Mouse (Mus musculus) embryo, embryonic 9.5 days (tissue): ENCODE results near the gene Rbpjl.

Experiments used
- DNase-seq: peaks from one replicate; pipeline ENCODE4 v3.0.0-alpha.2; 2017; ENCODE audit errors: extremely low spot score

Gene Rbpjl

DNA sequence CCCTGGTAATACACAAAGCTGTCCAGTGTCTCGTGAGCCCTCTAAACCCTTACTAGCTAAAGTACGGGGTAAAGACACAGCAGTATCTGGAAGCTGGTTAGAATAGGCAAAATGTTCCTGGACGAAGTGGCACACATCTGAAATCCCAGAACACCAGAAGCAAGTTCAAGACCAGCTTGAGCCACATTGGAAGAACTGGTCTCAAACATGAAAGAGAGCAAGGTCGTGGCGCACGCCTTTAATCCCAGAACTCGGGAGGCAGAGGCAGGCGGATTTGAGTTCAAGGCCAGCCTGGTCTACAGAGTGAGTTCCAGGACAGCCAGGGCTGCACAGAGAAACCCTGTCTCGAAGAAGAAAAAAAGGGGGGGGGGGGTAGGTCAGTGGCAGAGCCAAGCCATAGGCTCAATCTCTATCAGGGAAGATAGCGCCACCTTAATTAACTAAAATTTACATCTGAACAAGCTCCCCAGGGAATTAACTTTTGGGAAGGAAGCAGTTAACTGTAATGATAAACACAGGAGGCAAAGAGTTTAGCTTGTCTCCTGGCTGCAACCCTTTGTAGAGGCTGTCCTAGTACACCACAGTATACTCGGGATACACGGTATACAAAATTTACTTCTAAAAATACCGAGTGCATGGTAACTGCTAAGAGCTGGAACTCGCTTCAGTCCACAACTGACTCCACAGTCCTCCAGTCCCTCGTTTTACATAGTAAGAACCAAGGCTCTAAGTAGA, 27.1 kb downstream of the Rbpjl start:
- DNase-seq, result no peak

- no peak for DNase-seq
Measured at GRCm38 (mm10) chr2:164430697-164431096, 27.8 kb downstream of the Rbpjl start.

DNA sequence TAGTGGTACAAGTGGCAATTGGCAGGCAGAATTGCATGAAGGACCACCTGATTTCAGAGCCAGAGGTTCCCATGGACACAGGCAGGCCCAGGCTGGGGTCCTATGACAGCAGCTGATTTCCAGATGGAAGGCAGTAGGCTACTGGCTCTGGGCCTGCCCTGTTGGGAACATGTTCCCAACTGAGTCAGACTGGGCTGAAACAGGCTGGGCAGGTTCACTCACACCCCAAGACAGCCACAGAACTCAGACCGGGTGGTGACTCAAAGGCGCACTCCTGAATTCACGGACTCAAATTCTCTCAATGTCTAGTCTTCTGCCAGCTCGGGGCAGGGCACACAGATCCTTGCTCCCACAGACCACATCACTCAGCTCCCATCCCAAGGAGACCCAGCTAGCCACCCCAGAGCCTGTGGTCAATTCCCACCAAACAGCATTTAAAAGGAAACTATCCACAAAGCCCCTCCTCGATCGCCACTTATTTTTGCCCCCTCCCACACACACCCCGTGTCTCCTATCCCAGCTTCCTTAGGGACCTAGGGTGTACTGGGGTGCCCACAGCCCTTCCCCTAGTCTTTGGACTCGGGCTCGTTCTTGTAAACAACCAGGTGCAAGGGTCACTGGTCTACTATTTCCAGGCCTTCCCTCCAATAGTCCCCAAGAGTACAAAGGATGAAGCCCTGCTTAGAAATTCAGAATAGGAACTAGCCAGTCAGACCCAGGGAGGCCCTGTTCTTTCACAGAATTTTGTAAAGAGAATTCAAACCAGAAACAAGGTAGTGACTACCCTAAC, 28.9 kb downstream of the Rbpjl start:
- DNase-seq, result no peak

- DNase-seq, result no peak
Measured at GRCm38 (mm10) chr2:164432541-164433191, 29.7 kb downstream of the Rbpjl start.

- DNase-seq, result no peak
Measured at GRCm38 (mm10) chr2:164433278-164433895, 30.4 kb downstream of the Rbpjl start.

DNA sequence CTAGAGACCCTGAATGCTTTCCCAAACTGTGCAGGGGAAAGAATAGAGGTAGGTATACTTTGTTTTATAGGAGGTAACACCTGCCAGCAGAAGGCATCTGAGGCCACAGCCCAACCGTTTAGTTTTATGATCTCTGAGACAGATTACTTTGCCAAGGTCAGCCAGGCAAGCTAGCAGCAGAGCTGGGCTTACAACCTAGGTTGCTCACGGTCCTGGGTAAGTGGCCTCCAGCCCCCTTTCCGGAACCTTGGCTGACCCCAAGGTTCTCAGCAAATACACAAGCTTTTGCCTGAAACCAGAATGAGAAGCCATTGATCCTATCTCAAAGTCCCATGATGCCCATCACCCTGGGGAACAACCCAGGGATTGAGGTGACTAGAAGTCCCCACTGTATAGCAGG, 31.7 kb downstream of the Rbpjl start:
- no peak for DNase-seq

- no peak for DNase-seq
Measured at GRCm38 (mm10) chr2:164435216-164436090, 32.5 kb downstream of the Rbpjl start.

DNA sequence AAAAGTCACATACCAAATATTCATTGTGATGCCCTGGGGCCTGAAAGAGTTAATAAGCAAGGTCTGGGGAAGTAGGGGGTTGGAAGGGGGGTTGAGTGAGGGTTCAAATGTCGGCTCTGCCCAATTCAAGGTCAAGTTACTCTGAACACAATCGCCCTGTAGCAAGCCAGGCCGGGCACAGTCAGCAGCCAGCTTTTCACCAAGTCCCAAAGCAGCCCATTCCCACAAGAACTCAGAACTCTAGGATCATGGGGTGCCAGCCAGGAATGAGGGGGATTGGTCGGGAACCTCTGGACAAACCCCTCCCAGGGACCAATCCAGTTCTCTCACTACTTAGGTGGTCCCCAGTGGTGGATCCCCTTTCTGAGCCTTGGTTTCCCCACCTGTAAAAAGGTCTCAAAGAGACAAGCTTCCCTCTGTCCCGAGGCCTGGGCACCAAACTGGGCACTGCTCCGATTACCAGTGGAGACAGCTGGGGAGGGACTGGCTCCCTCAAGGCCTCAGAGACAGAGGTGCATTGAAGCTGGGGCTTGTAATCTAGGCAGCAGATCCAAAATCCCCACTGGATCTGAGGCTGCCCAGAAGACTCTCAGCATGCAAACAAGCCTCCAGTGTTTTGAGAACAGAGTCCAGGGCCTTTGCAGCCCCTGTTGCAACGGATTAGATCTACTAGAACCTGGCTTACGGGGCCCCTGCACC, 33.4 kb downstream of the Rbpjl start:
- no peak for DNase-seq

DNA sequence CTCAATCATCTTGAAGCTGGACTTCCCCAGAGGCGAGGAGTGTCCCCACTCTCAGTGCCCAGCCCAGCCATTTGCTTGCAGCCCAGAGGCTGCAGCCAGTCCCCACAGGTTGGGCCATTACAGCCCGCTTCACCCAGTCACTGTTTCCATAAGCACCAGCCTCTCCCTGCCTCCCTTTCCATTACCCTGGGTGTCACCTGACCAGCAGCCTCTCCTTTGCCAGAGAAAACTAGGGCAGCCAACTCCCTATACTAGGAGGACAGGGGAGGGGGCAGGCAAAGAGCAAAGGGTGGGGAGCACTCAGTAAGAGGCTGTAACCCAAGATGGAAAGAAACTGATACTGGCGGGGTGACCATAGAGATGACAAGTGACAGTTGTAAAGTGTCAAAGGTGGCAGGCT, 34.0 kb downstream of the Rbpjl start:
- DNase-seq, result no peak

- no peak for DNase-seq
Measured at GRCm38 (mm10) chr2:164437710-164438109, 34.8 kb downstream of the Rbpjl start.

- no peak for DNase-seq
Measured at GRCm38 (mm10) chr2:164438257-164438656, 35.3 kb downstream of the Rbpjl start.

DNA sequence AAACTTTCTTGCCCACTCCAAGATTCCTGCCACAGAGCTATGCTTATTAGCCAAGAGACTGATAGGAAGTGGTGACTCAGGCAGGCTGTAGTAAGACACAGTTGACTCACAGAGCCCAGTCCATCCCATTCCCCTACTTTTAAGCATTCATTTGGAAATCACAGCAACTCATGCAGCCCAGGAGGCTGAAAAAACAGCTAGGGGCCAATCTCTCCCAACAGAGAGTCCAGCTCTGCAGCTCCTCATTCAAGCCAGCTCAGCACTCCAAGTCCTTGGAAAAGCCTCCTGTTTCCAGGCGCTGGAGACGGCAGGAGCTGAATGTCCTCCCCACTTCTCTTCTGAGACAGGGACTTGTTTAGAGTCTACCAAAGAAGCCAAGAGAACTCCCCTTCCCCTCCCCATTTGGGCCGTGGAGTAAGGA, 36.1 kb downstream of the Rbpjl start:
- DNase-seq, result no peak

GRCm38 (mm10) chr2:164440314-164440713, 37.4 kb downstream of the Rbpjl start:
- no peak for DNase-seq

DNA sequence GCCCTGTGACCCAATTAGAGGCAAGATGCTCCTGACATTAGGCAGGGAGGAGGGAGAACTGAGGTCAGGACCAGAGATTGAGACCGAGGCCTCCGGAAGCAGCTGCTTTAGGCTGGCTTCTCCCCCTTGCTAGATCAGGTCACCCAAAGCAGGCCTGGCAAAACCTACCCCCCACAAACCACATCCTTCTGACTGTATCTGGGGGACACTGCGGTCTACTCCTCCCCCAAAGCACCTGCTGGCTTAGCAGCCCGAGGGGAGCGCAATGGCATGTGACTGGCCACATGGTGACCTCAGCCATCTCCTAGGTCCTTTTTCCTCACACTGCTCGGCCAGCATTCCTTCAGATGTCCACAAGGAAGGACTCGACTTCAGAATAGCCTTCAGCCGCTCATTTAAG, 38.2 kb downstream of the Rbpjl start:
- DNase-seq, result no peak

- DNase-seq, result no peak
Measured at GRCm38 (mm10) chr2:164441731-164442130, 38.8 kb downstream of the Rbpjl start.

DNA sequence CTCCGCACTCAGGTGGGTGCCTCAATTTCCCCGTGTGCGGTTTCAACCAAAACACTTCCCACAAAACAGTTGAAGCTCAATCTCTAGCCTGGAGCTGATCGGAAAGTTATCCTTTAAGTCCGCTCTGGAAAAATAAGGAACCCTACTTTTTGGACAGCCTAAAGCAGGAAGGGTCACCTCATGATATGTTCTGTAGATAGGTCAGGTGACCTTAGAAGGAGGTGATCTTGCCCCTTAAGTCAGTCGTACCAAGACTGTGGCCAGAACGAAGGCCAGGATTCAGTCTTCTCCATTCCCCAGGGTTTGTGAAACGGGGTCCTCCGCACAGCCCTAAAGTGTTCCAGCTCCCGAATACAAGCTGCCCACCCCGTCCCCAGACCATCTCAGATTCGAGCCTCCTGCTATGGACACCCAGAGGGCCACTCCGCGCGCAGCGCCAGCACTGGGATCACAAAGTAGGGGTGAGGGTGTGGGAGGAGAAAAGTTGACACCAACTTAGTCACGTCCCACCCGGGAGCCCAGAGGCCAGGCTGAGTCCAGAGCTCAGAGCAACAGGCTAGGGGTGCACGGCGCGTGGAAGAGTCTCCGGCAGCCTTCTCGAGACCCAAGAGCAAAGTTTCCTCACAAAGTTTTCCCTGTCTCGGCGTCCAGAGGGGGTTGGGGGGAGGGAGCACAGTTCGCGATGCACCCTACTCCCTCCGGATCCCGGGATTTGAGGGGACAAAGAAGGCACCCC, 39.5 kb downstream of the Rbpjl start:
- no peak for DNase-seq

- peak; percentile 88 for DNase-seq
Measured at GRCm38 (mm10) chr2:164443051-164443437, 40.1 kb downstream of the Rbpjl start.

GRCm38 (mm10) chr2:164443460-164444000, 40.6 kb downstream of the Rbpjl start, which contains the start of gene Sdc4:
Gene Sdc4 (minus strand): TSS chr2:164443887.
- no peak for DNase-seq

- DNase-seq, result no peak
Measured at GRCm38 (mm10) chr2:164444701-164445100, 41.8 kb downstream of the Rbpjl start.
